Mouse (Mus musculus) adrenal gland, postnatal 14 days (tissue): ENCODE data around the gene Ppp1r2. TPM values are rescaled to one million over a fixed set of nuclear protein-coding genes. Genes with fewer than 3 reads are reported as not detected.
A peak's percentile ranks its signal among the peaks of the same experiment; 100 is the strongest.
"Not testable (repeated sequence)": the region's sequence is repeated elsewhere in the genome, so short reads cannot be mapped to it uniquely, and the experiment has no call there.

Source experiments
- DNase-seq: peaks from one replicate; pipeline ENCODE4 v3.0.0; 2021; ENCODE audit warnings: mixed read lengths
- long read RNA-seq, 2 experiments: library from polyadenylated mRNA; stranded (forward); transcript quantifications; one replicate each; pipeline ENCODE4 v2.0.0; 2021
- total RNA-seq: library from RNA; stranded (reverse); gene quantifications from 2 replicates; pipeline ENCODE4 v1.2.3, GENCODE M21; 2021

Ppp1r2 gene
- total RNA-seq, result 82.3 and 88.3 TPM in 2 replicates
- long read RNA-seq, experiment 1, full-length matches to known transcripts, result 155 of 165 reads
- long read RNA-seq, experiment 1, partial matches to known transcripts, result 0 of 165 reads
- long read RNA-seq, experiment 1, other reads (novel, unspliced or antisense), result 10 of 165 reads
- long read RNA-seq, experiment 2, full-length matches to known transcripts, result 111 of 127 reads
- long read RNA-seq, experiment 2, partial matches to known transcripts, result 3 of 127 reads
- long read RNA-seq, experiment 2, other reads (novel, unspliced or antisense), result 13 of 127 reads

DNA sequence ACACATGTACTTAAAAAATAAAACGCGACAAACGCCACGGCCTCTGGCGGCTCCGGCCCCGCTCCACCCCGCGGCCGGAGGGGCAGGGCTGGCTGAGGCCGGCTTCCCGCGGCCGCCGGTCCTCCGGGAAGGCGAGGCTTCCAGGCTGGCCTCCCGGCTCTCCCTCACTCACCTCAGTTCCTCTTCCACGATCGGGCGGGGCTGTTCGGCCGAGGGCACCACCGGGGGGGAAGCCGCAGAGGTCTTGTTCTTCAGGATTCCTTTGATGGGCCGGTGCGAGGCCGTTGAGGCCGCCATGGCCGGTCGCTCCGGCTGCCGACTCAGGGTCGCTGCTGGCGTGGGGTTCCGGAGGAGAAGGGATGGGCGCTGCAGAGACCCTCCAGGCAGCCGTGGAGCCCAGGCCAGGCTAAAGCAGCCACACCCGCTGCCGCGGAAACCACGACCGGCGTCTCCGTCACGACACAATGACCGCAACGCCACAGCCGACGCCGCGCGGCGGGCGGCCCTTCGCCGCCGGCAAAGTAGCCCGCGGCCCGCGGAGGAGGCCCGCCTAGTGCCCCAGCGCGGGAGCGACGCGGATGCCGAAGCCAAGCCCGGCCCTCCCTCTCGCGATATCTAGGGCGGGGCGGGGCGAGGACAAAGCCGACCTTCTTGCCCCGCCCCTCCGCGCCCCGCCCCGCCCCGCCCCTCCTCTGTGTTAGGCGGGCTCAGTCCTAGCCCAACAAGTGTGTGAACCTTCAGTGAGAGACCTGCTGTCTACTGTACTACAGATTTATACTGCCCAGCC, at the start of gene Ppp1r2:
TSS of gene Ppp1r2 (minus strand) at position 604 of the 787 bp plus-strand sequence.
- DNase-seq, result peak; percentile 97

DNA sequence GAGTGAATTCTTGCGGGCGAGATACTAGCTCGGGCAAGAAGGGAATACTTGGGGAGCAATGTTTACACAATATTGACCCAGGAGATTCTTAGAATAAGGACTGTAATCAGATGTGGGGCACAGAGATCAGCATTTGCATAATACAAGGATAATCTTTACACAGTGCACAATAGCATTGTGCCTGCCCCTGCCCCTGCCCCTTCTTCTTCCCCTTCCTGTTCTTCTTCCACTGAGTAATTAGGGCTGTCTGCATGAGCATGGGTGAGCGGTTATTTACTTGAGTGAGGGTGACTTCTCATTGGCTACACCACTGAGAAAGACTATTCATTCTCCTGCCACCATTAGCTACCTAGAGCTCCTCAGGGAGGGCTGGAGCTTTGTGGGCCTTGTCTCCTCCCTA, 46.4 kb upstream of the Ppp1r2 start:
- DNase-seq, result no peak

DNA sequence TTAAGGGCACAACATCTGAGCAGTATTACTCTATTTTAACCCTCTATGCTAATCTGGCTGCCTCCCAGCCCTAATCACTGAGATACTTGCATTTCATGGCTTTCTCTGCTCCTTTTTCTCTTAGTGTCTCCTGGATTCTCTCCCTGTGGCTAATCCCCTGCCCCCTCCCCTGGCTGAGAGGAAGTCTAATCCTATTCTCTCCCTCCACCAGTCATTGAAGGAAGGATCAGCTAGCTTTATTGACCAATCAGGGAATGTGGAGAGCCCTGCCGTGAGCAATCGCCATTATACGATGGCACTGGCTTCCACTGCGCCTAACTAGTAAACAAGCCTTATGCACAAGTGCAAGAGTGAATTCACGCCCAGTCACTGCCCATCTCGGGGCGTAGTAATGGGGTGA, 45.9 kb upstream of the Ppp1r2 start:
- DNase-seq, result no peak

GRCm38 (mm10) chr16:31319723-31320122, 44.6 kb upstream of the Ppp1r2 start:
- not testable (repeated sequence) for DNase-seq

- no peak for DNase-seq
These were observed 44.2 kb upstream of the Ppp1r2 start for GRCm38 (mm10) chr16:31319316-31319715.

- DNase-seq, result no peak
These were observed 43.3 kb upstream of the Ppp1r2 start for GRCm38 (mm10) chr16:31318418-31318817.

DNA sequence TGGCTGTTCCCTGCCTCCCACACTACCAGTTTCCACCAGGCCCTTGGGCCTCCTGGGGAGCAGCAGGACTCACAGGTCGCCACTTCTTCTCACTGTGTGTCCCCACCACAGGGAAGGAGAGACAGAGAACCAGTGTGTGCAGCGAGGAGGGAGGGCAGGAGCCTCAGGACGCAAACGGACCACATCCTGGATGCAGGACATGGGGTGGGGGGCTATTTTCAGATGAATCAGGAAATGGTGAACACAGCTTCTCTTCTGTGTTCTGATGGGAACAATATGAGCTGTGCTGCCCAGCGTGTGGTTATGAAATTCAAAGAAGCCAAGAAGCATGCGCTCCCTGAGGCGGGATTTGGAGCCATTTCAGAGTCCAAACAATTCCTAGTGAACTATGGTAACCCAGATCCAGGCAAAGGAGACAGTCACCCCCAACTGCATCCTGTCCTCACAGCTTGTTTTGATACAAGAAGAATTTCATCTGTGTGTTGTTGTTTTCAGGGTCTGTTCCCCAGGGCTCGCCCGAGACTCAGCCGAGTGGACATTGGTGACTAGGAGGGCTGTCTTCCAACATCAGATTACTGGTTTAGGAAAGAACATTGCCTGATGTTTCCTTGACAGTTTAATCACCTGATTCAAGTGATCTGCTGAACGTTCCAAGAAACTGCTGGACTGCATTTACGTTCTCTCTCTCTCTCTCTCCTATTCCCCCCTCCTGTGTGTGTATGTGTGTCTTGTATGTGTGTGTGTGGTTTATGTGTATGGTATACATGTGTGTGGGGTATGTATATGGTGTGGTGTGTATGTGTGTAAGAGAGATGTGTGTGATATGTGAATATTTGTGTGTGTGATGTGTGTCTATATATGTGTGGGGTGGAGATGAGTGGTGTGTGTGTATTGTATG, 41.4 kb upstream of the Ppp1r2 start:
- peak; percentile 41 for DNase-seq

- DNase-seq, result no peak
These were observed 40.2 kb upstream of the Ppp1r2 start for GRCm38 (mm10) chr16:31315294-31315693.

GRCm38 (mm10) chr16:31314497-31315233, 39.6 kb upstream of the Ppp1r2 start, which contains the start of gene Apod:
Gene Apod, minus strand, starts transcription at chr16:31314808.
- DNase-seq, result no peak

GRCm38 (mm10) chr16:31313611-31314010, 38.5 kb upstream of the Ppp1r2 start:
- DNase-seq, result no peak

DNA sequence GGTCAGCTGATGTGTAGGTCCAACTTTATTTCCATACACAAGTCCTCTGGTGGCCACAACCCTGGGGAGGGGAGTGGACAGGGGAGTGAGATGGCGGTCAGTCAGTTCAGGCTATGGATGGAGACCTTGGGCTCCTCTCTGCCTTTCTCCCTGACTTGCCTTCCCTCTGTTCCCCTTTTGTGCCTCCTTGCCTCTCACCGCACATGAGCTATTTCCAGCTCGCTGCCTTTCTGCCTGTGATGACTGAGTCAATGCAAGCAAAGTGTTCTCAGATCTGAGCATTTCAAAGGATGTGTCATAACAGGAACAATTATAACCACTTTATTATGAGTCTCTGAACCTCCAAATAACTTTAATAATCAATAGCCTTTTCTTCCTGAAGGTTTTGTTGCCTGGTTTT, 37.2 kb upstream of the Ppp1r2 start:
- DNase-seq, result no peak

- DNase-seq, result no peak
These were observed 30.3 kb upstream of the Ppp1r2 start for GRCm38 (mm10) chr16:31305199-31305919.

DNA sequence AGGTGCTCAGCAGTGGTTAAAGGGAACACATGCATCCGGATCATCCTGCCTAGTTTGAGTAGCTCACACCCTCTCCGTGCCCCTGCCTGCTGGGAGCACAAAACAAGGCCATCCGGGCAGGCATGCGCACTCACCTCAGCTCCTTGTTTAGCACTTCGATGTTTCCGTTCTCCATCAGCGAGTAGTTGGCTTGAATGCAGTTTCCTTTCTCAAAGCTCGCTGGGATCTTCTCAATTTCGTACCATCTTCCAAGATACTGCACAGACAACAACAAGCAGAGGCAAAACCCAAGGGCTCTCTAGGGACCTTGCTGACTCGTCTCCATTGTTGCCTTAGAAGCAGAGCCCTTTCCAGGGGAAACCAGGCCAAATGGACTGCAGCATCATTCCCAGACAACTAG, 28.2 kb upstream of the Ppp1r2 start:
- no peak for DNase-seq

DNA sequence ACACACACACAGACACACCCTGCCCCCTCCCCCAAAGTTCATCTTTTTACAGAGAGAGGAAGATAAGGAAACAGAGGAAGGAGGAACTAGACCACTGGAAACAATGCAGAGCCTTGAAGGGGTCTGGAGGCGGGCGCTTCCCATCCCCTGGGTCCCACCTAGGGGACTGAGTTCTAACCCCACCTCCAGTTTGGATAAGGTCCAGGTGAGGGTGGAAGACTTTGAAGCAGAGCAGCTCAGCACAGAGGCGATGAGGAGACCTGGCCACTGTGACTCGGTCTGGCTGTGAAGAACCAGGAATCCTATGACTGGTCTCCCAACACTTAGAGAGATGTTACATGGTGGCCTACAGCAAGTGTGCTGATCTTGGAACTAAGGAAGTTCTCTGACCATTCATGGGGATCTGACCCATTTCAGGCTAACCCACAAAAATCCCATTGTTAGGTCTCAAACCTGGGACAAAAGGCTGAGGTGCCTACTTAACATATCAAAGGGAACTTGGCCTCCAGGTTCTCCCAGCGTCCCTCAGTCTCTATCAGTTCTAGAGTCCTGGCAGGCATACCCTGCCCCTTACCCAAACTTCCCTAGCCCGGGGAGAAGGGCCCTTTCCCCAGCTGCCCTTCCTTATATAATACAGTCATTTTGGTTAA, 25.9 kb upstream of the Ppp1r2 start:
- no peak for DNase-seq

GRCm38 (mm10) chr16:31300467-31300866, 25.4 kb upstream of the Ppp1r2 start:
- no peak for DNase-seq

- DNase-seq, result no peak
These were observed 24.9 kb upstream of the Ppp1r2 start for GRCm38 (mm10) chr16:31299960-31300353.

DNA sequence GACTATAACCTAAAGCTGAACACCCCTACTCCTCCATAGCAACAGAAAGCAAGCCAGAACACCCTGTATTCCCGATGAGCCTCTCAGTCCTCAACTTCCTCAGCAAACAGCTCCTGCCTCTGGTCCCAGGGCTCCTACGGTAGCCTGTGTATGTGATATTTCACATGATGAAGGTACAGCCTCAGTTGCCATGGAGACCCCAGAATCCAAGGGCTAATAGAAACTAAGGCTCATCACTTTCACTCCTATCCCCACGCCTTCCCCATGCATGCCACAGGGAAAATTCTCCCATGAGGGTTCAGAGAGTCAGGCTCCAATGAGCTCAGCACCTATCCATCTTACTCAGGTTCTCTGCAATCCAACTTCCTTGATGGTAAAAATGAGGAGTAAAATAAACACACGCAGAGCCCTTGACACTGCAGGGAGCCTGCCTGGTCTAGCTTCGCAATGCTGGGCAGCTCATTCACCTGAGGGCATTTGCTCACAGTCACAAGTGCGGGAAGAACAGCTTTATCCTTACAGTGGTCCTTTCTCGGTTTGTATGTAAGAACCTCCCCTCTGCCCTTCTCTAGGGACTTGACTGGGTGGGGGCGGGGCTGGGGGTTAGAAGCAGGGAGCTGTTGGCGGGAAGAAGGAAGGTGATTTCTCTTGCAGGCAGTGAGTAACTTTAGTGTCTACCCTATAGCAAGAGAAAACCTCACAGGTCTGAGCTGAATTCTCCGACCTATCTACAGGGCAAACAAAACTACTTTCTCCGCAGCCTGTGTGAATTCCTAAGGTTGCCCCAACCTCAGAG, 24.3 kb upstream of the Ppp1r2 start:
- DNase-seq, result no peak

DNA sequence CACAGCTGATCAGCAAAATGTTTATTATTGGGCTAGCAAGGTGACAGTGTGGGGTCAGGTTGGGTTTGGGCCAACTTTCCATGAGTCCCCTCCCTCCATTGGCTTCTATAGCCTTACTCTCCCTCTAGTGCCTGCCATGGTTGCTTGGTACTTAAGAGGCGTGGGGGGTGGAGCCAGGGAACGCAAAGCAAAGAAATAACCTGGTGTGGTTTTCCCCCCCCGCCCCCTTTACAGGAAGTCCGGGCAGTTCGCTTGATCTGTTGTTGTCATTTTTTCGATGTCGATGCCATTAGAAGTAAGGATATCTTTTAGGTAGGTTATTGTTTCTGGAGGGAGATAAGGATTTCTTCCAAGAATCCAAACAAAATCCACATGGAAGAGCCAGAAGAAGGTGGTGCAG, 22.0 kb upstream of the Ppp1r2 start:
- no peak for DNase-seq

DNA sequence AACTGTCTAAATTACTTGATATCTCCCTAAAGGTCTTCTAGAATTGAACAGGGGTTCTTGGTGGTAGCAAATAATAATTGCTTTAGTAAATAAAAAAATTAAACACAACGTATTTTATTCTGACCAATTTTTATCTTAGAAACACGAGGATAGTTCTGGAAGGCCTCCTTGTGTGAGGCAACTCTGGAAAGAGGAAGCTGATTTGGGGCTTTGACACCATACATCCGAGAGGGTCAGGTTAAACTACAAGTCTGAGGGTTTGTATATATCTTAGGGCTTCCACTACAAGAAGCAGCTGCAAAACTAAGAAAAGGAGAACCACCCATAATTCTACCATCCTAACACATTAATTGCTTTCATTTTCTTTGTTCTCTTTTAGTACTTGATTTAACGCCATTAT, 18.7 kb upstream of the Ppp1r2 start:
- no peak for DNase-seq
